9 mouse cellular contexts compared by ENCODE assay signal in genomic region chr9:25173171-25173570, GRCm38 (mm10). TPM values are rescaled to one million over a fixed set of nuclear protein-coding genes. Genes with fewer than 3 reads are reported as not detected.
A peak's percentile ranks its signal among the peaks of the same experiment; 100 is the strongest.
DNase-seq lines count a peak whose midpoint lies in the region; ATAC-seq and TF ChIP-seq lines count a peak whose summit lies in the region.
"Had no signal": no experiment of that assay in that cellular context is flagged by ENCODE, and none has a peak within 500 bp of the region (broad histone marks: within the 10 kb centered on the region; RNA-seq: fewer than 3 reads in every experiment).

No protein-coding gene starts in this region.

- no peak overlapping the region for H3K9ac ChIP-seq in midbrain, embryonic 15.5 days

- DNase-seq in layer of hippocampus, adult 18-20 months (ENCODE audit: low spot score in 2 of 2): peak; percentile 19 to 64
- no peak for DNase-seq in layer of hippocampus, postnatal 10 days (ENCODE audit: low spot score in 2 of 2)
- no peak for DNase-seq in gastrocnemius, postnatal 25 days
- DNase-seq in left cerebral cortex, postnatal 10 days (ENCODE audit: extremely low spot score in 1 of 2, low spot score in 2 of 2): no peak

- no peaks in the 10 kb centered on the region for H3K9me3 ChIP-seq in midbrain, embryonic 15.5 days

- peaks cover 14% of the 10 kb centered on the region for H3K4me1 ChIP-seq in cortical plate, adult 2 months (ENCODE audit: control insufficient read depth, insufficient read depth, low read length)
- no peaks in the 10 kb centered on the region for H3K4me1 ChIP-seq in midbrain, embryonic 15.5 days

- ATAC-seq in hematopoietic stem cell, adult 5-6 weeks (replicated peaks in 1 of 2; ENCODE audit: insufficient read depth in 1 of 2, low FRiP score in 2 of 2, low TSS enrichment in 1 of 2, low read depth in 1 of 2, poor library complexity in 2 of 2, severe bottlenecking in 2 of 2): peak; percentile 80 to 87
- peak; percentile 91 for ATAC-seq in megakaryocyte progenitor cell, adult 5-6 weeks (replicated peaks; ENCODE audit: poor library complexity)
- no peak for ATAC-seq in midbrain, embryonic 15.5 days (replicated peaks)
- ATAC-seq: Patski had no signal

- H3K27me3 ChIP-seq in midbrain, embryonic 15.5 days (replicated peaks): no peaks in the 10 kb centered on the region
- H3K27me3 ChIP-seq: Patski had no signal

- intact Hi-C loops in left cerebral cortex, postnatal 10 days (cut with DNase I): loop anchor here (5.0 kb wide), 1 partner anchor 419 kb away; no protein-coding TSS in a partner anchor

- H3K4me3 ChIP-seq in cortical plate, adult 2 months (ENCODE audit: insufficient read depth, low read length): no peak overlapping the region
- H3K4me3 ChIP-seq in midbrain, embryonic 15.5 days: no peak overlapping the region

- no peak overlapping the region for H3K4me2 ChIP-seq in midbrain, embryonic 15.5 days

- 78% methylated on average over 4 of the region's 4 CpGs for WGBS in midbrain, embryonic 15.5 days

- H3K36me3 ChIP-seq in midbrain, embryonic 15.5 days (replicated peaks): no peaks in the 10 kb centered on the region

- TF ChIP-seq CTCF in cortical plate, adult 2 months (IDR thresholded peaks at IDR 0.05; ENCODE audit: extremely low read depth, insufficient read depth, low read length): no peak

- TF ChIP-seq POLR2A in cortical plate, adult 2 months (IDR thresholded peaks at IDR 0.05; ENCODE audit: extremely low read depth, insufficient read depth, low read length): no peak

- peak overlapping the region; percentile 17; the same call in 1 of the 2 replicates for H3K27ac ChIP-seq in cortical plate, adult 2 months (ENCODE audit: insufficient read depth, low read length)
- H3K27ac ChIP-seq in midbrain, embryonic 15.5 days: no peak overlapping the region

RNA-seq across cellular contexts. Expression of gene Herpud2, which starts 21.6 kb away (rescaled TPM):
- 10 to 100 TPM; 45.7 to 46.9 TPM for total RNA-seq in layer of hippocampus, adult 18-20 months (2021)
- total RNA-seq in layer of hippocampus, postnatal 10 days (2021): 10 to 100 TPM; 44.6 to 46.9 TPM
- 37.8 and 42.3 TPM in 2 replicates for polyA plus RNA-seq in cortical plate, adult 2 months (2012; rRNA removed)
- total RNA-seq in hematopoietic stem cell, adult 5-6 weeks (2017): 24.1 and 28.9 TPM in 2 replicates
- 36.6 and 36.8 TPM in 2 replicates for total RNA-seq in megakaryocyte progenitor cell, adult 5-6 weeks (2015)
- 12.0 and 18.2 TPM in 2 replicates for total RNA-seq in megakaryocyte progenitor cell, adult 5-6 weeks (2017)
- total RNA-seq in gastrocnemius, postnatal 25 days (2021): 10 to 100 TPM; 31.4 to 35.1 TPM
- total RNA-seq in left cerebral cortex, postnatal 10 days (2021): 10 to 100 TPM; 48.7 to 49.7 TPM
- polyA plus RNA-seq in midbrain, embryonic 15.5 days (2015; fragmentation: Nextera tagmentation; extraction: Ambion mirVana): 33.6 and 35.8 TPM in 2 replicates

Comparison
In these comparisons a context has a peak if more than half of its experiments do, and no peak if none do; other contexts are left out.
1. DNase-seq: peak in layer of hippocampus, adult 18-20 months (2 of 2); none in layer of hippocampus, postnatal 10 days (0 of 2), gastrocnemius, postnatal 25 days (single experiment) and left cerebral cortex, postnatal 10 days (0 of 2).